Mouse (Mus musculus): ENCODE results near the gene Cry2.

Gene Cry2

DNA sequence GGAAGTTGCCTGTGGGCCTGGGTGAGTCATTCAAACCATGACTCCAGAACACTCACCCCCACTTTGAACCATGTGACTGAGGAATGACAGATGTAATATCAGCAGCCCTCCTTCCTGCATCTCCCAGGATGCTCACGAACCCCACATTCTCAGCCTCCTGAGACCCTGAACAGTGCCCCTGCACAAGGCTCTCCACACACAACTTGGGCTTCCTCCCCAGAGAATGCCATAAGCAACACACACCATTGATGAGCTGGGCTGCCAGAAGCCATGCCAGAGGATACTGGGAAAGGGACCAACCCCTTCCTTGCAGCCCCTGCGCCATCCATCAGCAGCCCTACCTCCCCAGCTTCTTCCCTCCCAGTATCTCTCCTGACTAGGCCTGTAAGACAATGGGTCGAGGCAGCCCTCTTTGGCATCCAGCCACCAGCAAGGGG lies 45.7 kb downstream of the Cry2 start:
- no peak for DNase-seq (ENCODE audit: low spot score)

DNA sequence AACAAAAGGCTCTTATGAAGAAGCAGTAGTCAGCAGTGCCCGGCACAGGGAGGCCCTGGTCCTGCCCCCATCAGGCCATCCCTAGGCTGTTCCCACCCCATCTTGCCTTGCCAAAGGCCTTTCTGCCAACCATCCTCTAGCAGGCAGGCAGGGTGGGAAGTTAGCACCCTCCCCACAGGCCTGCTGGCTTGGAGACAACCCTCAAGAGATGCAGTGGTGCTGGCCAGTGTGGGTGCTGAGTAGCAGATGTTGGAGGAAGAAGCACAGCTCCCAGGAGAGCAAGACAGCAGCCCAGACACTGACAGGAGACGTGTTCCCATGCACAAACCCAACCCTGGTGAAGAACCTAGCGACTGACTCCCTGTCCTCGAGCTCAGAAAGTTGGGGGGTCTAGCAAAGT lies 46.2 kb downstream of the Cry2 start:
- no peak for DNase-seq (ENCODE audit: low spot score)

- DNase-seq (ENCODE audit: low spot score): no peak
Observed at GRCm38 (mm10) chr2:92386821-92387570, 46.8 kb downstream of the Cry2 start.

GRCm38 (mm10) chr2:92385113-92386051 lies 48.5 kb downstream of the Cry2 start:
- no peak for DNase-seq (ENCODE audit: low spot score)

DNA sequence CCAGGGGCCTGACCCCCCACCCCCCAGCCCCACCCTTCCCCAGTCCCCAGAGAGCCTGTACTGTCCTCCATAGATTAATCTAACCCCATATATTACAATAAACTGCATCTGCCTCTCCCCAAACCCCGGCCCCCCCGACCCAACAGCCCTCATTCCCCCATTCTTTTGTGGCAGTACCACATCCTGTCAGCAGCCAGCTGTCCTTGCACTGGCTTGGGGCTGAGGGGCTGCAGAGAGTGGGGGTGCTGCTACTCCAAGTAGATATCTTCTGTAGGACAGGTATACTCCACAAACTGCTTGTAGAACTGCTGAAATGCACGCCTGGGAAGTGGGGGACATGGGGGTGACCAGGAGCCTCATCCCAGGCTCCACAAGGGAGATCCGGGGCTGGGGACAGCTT lies 49.7 kb downstream of the Cry2 start:
- no peak for DNase-seq (ENCODE audit: low spot score)

DNA sequence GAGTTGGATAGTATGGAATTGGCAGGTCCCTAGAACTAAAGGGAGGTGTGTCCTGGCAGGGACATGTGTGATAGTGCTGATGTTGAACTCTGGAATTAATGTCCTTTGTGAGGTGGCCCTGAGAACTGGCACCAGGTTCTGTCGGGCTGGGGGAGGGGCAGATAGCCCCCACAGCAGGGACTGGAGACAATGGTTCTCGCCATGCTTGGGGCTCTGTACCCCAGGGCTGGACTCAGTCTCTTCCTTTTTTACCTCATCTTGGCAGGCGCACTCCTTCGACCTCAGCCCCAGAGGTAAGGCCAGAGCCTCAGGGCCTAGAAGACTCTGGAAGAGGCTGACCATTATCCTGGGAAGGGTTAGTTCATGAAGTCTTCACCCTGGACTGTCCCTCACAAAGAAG lies 51.1 kb downstream of the Cry2 start:
- no peak for DNase-seq (ENCODE audit: low spot score)

DNA sequence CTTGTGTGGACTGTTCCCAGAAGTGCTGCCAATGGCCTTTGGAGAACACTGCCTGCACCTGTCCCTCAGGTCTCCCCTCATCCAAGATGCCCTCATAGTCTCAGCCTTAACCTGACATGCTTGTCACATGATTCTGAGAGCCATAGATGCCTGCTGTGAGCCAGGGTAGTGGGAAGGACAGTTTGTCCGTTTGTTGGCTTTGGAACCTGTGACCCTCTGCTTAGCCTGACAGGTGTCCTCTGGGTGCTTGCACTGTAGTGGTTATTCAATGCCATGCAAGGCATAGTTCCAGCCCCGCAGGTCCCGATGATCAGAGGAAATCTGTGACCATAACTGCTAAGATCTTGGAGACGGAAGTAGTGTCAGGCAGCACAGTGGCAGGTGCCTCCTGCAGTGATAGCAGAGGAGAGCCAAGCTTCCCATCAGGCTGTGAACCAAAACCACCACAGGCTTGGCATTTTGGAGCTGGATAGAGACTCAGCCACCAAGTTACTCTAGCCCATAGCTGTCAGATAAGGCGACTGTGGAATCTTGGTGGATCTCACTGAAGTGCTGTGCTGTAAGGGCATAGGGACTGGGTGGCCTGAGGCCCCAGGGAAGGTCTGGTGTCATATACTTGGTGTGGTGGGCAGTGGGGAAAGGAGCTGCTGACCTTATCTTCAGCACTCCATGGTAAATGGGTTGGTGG lies 51.8 kb downstream of the Cry2 start, which contains the start of gene 1700029I15Rik:
Gene 1700029I15Rik, plus strand, starts transcription at position 638 of the 688 bp plus-strand sequence.
- DNase-seq (ENCODE audit: low spot score): no peak

DNA sequence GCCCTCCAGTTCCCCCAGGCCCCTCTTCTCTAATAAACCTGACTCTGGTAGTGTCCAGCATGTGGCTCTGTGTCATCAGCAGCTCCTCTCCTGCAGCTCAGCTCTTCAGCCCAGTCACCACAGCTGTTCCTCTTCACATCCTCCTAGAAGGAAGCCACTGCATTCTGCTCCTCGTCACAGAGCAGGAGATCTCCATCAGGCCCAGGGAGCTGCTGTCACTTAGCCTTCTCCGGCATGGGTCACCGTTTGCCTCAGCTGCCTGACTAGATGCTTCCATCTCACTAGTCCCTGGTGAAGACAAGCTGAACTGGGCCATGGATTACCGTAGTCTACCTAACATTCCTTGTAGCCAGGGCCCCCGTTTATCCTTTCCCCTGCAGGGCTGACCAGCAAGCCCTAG lies 52.7 kb downstream of the Cry2 start:
- no peak for DNase-seq (ENCODE audit: low spot score)

DNA sequence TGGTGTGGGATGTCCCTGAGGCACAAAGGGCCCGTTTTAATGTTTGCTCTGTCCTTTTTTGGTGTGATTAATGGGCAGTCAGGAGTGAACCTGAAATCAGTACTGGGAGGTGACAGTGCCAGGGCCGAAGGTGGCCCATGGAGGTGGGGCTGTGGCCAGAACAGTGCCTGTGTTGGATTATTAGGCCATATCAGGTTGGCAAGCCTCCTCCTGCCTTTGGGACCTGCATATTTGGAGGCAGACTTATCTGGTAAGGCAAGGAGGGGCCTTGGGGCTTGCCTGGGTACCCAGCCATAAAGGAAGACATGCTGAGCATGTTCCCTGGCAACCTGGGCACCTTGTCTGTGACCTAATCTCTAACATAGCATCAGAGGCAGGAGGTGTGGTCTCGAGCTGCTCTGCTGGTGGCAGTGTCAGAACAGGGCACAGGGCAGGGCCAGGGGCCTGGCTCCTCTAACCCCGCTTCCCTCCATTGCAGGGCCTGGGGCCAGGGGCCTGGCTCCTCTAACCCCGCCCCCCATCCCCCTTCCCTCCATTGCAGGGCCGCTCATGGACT lies 53.3 kb downstream of the Cry2 start:
- no peak for DNase-seq (ENCODE audit: low spot score)

DNA sequence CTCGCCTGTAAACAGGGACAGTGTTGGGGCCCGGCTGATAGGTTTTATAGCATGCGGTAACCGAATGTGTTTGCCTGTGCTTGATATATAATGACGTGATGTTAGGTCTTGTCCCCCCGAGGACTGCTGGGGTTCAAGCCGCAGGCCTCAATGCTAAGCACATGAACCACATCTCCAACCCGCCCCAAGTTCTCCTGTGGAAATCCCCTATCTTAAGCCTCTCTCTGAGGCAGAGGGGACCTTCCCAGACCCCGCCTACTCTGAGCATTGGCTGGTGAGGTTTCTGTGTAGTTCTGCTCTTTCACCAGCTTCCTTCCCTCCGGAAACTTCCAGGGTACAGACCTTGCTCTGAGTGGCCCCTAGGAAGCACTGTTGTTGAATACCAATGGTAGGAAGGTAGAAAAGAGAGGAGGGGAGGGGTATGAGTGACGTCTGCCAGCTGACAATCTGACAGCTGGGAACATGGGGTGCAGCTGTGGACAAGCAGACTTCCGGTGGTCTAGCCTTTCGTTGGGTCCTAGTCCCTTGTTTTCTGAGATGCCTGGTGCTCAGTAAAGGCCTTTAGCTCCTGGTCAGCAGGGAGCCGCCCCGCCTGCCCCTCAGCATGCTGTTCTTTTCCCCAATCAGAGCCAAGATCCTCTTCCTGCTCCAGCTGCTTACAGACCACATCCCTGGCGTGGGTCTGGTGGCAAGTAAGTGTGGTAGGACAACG lies 53.9 kb downstream of the Cry2 start:
- no peak for DNase-seq (ENCODE audit: low spot score)

GRCm38 (mm10) chr2:92377320-92377719 lies 56.5 kb downstream of the Cry2 start:
- DNase-seq (ENCODE audit: low spot score): no peak

GRCm38 (mm10) chr2:92376300-92376699 lies 57.5 kb downstream of the Cry2 start:
- peak; percentile 93 for DNase-seq (ENCODE audit: low spot score)

DNA sequence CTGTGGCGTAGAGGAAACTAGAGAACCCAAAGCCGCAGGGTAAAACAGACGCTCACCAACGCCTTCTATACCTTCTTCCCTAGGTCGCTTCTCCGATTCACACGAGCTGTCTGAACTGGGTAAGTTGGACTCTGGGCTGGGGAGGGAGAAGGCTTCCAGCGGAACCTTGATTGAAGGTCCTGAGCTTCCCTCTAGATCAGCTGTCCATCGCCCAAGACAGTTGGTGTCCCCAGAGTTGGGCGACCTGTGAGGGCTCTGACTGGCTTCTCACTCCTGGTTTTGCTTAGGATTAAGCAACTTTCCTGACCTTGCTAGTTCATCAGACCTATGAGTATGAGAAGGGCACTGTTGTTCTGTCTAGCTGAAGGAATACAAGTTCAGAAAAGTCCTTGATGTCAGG lies 58.1 kb downstream of the Cry2 start:
- DNase-seq (ENCODE audit: low spot score): no peak

DNA sequence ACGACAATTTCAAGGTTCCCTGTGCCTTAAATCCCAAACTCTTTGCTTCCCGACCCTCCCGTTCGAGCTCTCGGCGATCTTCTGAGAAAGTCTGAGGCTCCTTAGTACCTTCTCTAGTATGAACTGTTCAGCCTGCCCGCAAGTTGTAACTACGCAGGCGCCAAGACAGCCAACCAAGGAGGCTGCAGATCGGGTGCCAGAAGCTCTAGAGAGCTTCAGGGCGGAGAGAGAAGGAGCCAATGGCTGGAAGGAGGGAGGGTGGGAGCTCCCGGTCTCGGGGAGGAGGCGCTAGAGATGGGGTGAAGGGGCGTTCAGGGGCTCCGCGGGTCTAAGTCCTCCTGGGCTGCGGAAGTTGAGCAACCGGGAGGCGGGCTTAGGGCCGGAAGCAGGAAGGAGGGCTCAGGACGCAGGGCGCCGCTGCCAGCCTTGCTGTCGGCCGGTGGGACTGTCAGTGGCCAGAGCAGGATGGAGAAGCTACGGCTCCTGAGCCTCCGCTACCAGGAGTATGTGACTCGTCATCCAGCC lies 58.7 kb downstream of the Cry2 start:
- peak; percentile 100 for DNase-seq (ENCODE audit: low spot score)

DNA sequence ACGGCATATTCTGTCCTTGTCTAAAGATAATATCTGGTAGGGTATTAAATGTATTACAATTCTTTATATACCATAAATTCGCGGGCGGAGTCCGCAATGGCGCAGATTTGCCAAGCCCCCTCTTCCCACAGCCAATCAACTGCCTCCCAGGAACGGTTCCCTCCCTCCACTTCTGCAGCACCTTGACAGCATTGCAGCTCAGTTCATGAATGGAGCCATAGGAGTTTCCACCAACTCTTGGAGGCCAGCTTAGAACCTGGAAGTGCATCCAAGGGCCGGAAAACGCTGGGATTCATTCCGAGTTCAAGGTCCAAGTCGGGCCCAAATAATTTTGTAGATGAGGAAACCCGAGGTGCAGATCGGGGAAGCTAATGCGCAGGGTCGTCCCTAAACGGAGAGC lies 59.3 kb downstream of the Cry2 start, which contains the start of the genes Pex16 and Large2:
Gene Pex16, plus strand, starts transcription at position 163 of the 400 bp plus-strand sequence.
Gene Large2, minus strand, starts transcription at position 356 of the 400 bp plus-strand sequence.
- peak; percentile 60 for DNase-seq (ENCODE audit: low spot score)

GRCm38 (mm10) chr2:92373437-92373813 lies 60.4 kb downstream of the Cry2 start:
- no peak for DNase-seq (ENCODE audit: low spot score)

GRCm38 (mm10) chr2:92372767-92373436 lies 60.9 kb downstream of the Cry2 start:
- no peak for DNase-seq (ENCODE audit: low spot score)

- DNase-seq (ENCODE audit: low spot score): no peak
Observed at GRCm38 (mm10) chr2:92371971-92372690, 61.7 kb downstream of the Cry2 start.

Measured in adipocyte (in vitro differentiated cells).